8 mouse cellular contexts compared by ENCODE assay signal in genomic region chr7:110060106-110060668, GRCm38 (mm10). TPM values are rescaled to one million over a fixed set of nuclear protein-coding genes. Genes with fewer than 3 reads are reported as not detected.
A peak's percentile ranks its signal among the peaks of the same experiment; 100 is the strongest.
DNase-seq lines count a peak whose midpoint lies in the region; ATAC-seq and TF ChIP-seq lines count a peak whose summit lies in the region.

No protein-coding gene starts in this region.

- H3K9ac ChIP-seq in hindbrain, embryonic 16.5 days (ENCODE audit: low read depth, low read length): peak overlapping the region; percentile 88
- H3K9ac ChIP-seq in neural tube, embryonic 11.5 days (ENCODE audit: low read length): peak overlapping the region; percentile 100

- H3K4me3 ChIP-seq in layer of hippocampus, adult 2 months: peak overlapping the region; percentile 98
- peak overlapping the region; percentile 99 for H3K4me3 ChIP-seq in cortical plate, adult 2 months (ENCODE audit: insufficient read depth, low read length)
- H3K4me3 ChIP-seq in hindbrain, embryonic 16.5 days (ENCODE audit: low read length): peak overlapping the region; percentile 61
- peak overlapping the region; percentile 87 for H3K4me3 ChIP-seq in neural tube, embryonic 11.5 days (ENCODE audit: low read depth, low read length)

- no peak for TF ChIP-seq POLR2A in cortical plate, adult 2 months (IDR thresholded peaks at IDR 0.05; ENCODE audit: extremely low read depth, insufficient read depth, low read length)

- DNase-seq in layer of hippocampus, adult 2 months (ENCODE audit: low spot score in 2 of 2): peak in 1 of 2 experiments; percentile 14
- no peak for DNase-seq in layer of hippocampus, postnatal 36 days
- DNase-seq in neural tube, embryonic 11.5 days (ENCODE audit: low spot score): no peak
- DNase-seq in thymus, postnatal 36 days: no peak
- no peak for DNase-seq in adrenal gland, adult 18-20 months (ENCODE audit: low spot score in 2 of 2)
- DNase-seq in right cerebral cortex, postnatal 25 days: no peak

- whole genome bisulfite sequencing in hindbrain, embryonic 16.5 days: 19% methylated on average over 5 of the region's 5 CpGs
- 25% methylated on average over 5 of the region's 5 CpGs for WGBS in neural tube, embryonic 11.5 days

- ATAC-seq in hindbrain, embryonic 16.5 days: no peak
- ATAC-seq in neural tube, embryonic 11.5 days (ENCODE audit: insufficient read depth, low FRiP score, low TSS enrichment): no peak

- H3K4me2 ChIP-seq in hindbrain, embryonic 16.5 days (ENCODE audit: low read length): peak overlapping the region; percentile 73
- peak overlapping the region; percentile 72 for H3K4me2 ChIP-seq in neural tube, embryonic 11.5 days (ENCODE audit: low read depth)

- peak overlapping the region; percentile 97 for H3K27ac ChIP-seq in layer of hippocampus, adult 2 months
- H3K27ac ChIP-seq in cortical plate, adult 2 months (ENCODE audit: insufficient read depth, low read length): peak overlapping the region; percentile 99
- H3K27ac ChIP-seq in hindbrain, embryonic 16.5 days (ENCODE audit: low read depth, low read length): peak overlapping the region; percentile 100
- H3K27ac ChIP-seq in neural tube, embryonic 11.5 days (ENCODE audit: low read depth, low read length): peak overlapping the region; percentile 99

- no peaks in the 10 kb centered on the region for H3K27me3 ChIP-seq in hindbrain, embryonic 16.5 days (replicated peaks; ENCODE audit: control insufficient read depth, insufficient read depth, low read length)
- H3K27me3 ChIP-seq in neural tube, embryonic 11.5 days (ENCODE audit: control insufficient read depth, insufficient read depth, low read length): no peaks in the 10 kb centered on the region

- H3K36me3 ChIP-seq in hindbrain, embryonic 16.5 days (ENCODE audit: control insufficient read depth, insufficient read depth, low read length): 0 out of 2 replicates have a peak, but pooled peaks cover 3% of the 10 kb centered on the region
- no peaks in the 10 kb centered on the region for H3K36me3 ChIP-seq in neural tube, embryonic 11.5 days (ENCODE audit: control insufficient read depth, insufficient read depth, low read length)

- no peaks in the 10 kb centered on the region for H3K9me3 ChIP-seq in hindbrain, embryonic 16.5 days (ENCODE audit: control insufficient read depth, low read length)
- no peaks in the 10 kb centered on the region for H3K9me3 ChIP-seq in neural tube, embryonic 11.5 days (ENCODE audit: control insufficient read depth, low read length)

- no peak for TF ChIP-seq CTCF in layer of hippocampus, adult 2 months (conservative IDR thresholded peaks at IDR 0.05)
- no peak for TF ChIP-seq CTCF in cortical plate, adult 2 months (IDR thresholded peaks at IDR 0.05; ENCODE audit: extremely low read depth, insufficient read depth, low read length)

- no peaks in the 10 kb centered on the region for H3K4me1 ChIP-seq in cortical plate, adult 2 months (ENCODE audit: control insufficient read depth, insufficient read depth, low read length)
- peaks cover 13% of the 10 kb centered on the region for H3K4me1 ChIP-seq in hindbrain, embryonic 16.5 days (ENCODE audit: control insufficient read depth, insufficient read depth, low read depth, low read length)
- no peaks in the 10 kb centered on the region for H3K4me1 ChIP-seq in neural tube, embryonic 11.5 days (ENCODE audit: control insufficient read depth, insufficient read depth, low read length)

RNA-seq across cellular contexts. Expression of gene Zfp143, which starts 0.8 kb away (rescaled TPM):
- total RNA-seq in layer of hippocampus, adult 2 months (2021): 10 to 100 TPM; 11.4 to 13.3 TPM
- 10 to 100 TPM; 11.5 to 13.7 TPM for total RNA-seq in layer of hippocampus, postnatal 36 days (2021)
- 10.1 and 12.9 TPM in 2 replicates for polyA plus RNA-seq in cortical plate, adult 2 months (2012; rRNA removed)
- 13.4 and 13.6 TPM in 2 replicates for polyA plus RNA-seq in hindbrain, embryonic 16.5 days (2015; fragmentation: Nextera tagmentation; extraction: Ambion mirVana)
- polyA plus RNA-seq in neural tube, embryonic 11.5 days (2014; fragmentation: Nextera tagmentation; extraction: Ambion mirVana): 29.3 and 30.2 TPM in 2 replicates
- total RNA-seq in adrenal gland, adult 18-20 months (2021): 10 to 100 TPM; 12.1 to 14.2 TPM

RNA-seq across cellular contexts. Expression of gene Ipo7, which starts 42.1 kb away (rescaled TPM):
- 100 to 1,000 TPM in 1 of 2 experiments, 10 to 100 TPM in 1; 97.9 to 101 TPM for total RNA-seq in layer of hippocampus, adult 2 months (2021)
- total RNA-seq in layer of hippocampus, postnatal 36 days (2021): 100 to 1,000 TPM; 106 to 111 TPM
- 44.7 and 45.4 TPM in 2 replicates for polyA plus RNA-seq in cortical plate, adult 2 months (2012; rRNA removed)
- 42.6 and 50.0 TPM in 2 replicates for polyA plus RNA-seq in hindbrain, embryonic 16.5 days (2015; fragmentation: Nextera tagmentation; extraction: Ambion mirVana)
- 30.7 and 36.3 TPM in 2 replicates for polyA plus RNA-seq in neural tube, embryonic 11.5 days (2014; fragmentation: Nextera tagmentation; extraction: Ambion mirVana)
- total RNA-seq in adrenal gland, adult 18-20 months (2021): 10 to 100 TPM; 96.2 to 96.7 TPM
